Mouse (Mus musculus): ENCODE data around the gene C1galt1. TPM values are rescaled to one million over a fixed set of nuclear protein-coding genes. Genes with fewer than 3 reads are reported as not detected.

The C1galt1 gene
- total and polyA plus RNA-seq, 3 experiments, result 7.0 to 22.2 (median 12.2) TPM

GRCm38 (mm10) chr6:7881595-7882128, 37.0 kb downstream of the C1galt1 start:
- no peak for DNase-seq (ENCODE audit: extremely low read depth)
- dilution Hi-C loops (cut with MboI; ENCODE audit: extremely low pct_ligation_motif_present, extremely low pct_unique_long_range_greater_than_20kb, low sequenced_read_pairs) (no loop called here), in situ Hi-C loops (cut with MboI; ENCODE audit: low pct_ligation_motif_present, low pct_unique_long_range_greater_than_20kb, low sequenced_read_pairs) (no loop called here)
- Histone ChIP-seq H3K4me1 (ENCODE audit: control insufficient read depth in 1 of 2, insufficient read depth in 2 of 2) (no peaks in the 10 kb centered on the region), H3K9ac (ENCODE audit: insufficient read depth, low read depth) (no peak overlapping the region), H3K4me3 (replicated peaks in 1 of 3; ENCODE audit: low read depth in 2 of 3, low read length in 2 of 3, poor library complexity in 1 of 3) (no peak overlapping the region), H3K27ac (ENCODE audit: insufficient read depth, low read depth) (no peak overlapping the region), H3K36me3 (replicated peaks in 1 of 2; ENCODE audit: control insufficient read depth in 1 of 2, insufficient read depth in 1 of 2, low read length in 1 of 2) (no peaks in the 10 kb centered on the region), H3K9me3 (replicated peaks; ENCODE audit: low read length) (no peaks in the 10 kb centered on the region), H3K27me3 (replicated peaks) (no peaks in the 10 kb centered on the region), H3K4me2 (ENCODE audit: insufficient read depth, low read depth, poor library complexity, severe bottlenecking) (no peak overlapping the region), H3K79me2 (replicated peaks; ENCODE audit: control insufficient read depth, extremely low read depth, insufficient read depth, poor library complexity, severe bottlenecking) (no peaks in the 10 kb centered on the region)
- no peak for TF ChIP-seq ETS1 (conservative IDR thresholded peaks at IDR 0.05; ENCODE audit: low read depth, low read length)
- no peak for TF ChIP-seq KAT2A (IDR thresholded peaks at IDR 0.05; ENCODE audit: insufficient replicate concordance, low read length)
- TF ChIP-seq IRF4 (IDR thresholded peaks at IDR 0.05; ENCODE audit: low read depth, low read length), result no peak
- TF ChIP-seq EP300 (IDR thresholded peaks at IDR 0.05; ENCODE audit: low read length), result no peak
- no peak for TF ChIP-seq MXI1 (IDR thresholded peaks at IDR 0.05; ENCODE audit: low read depth, low read length)
- no peak for TF ChIP-seq ELF1 (IDR thresholded peaks at IDR 0.05; ENCODE audit: low read depth, low read length)
- no peak for TF ChIP-seq SIN3A (IDR thresholded peaks at IDR 0.05; ENCODE audit: low read length)
- TF ChIP-seq MEF2A (IDR thresholded peaks at IDR 0.05; ENCODE audit: borderline replicate concordance, low read depth, low read length), result no peak
- TF ChIP-seq TBP (conservative IDR thresholded peaks at IDR 0.05; ENCODE audit: low read depth, low read length), result no peak
- TF ChIP-seq USF2 (conservative IDR thresholded peaks at IDR 0.05; ENCODE audit: low read depth, low read length), result no peak
- TF ChIP-seq ZNF384 (IDR thresholded peaks at IDR 0.05; ENCODE audit: low read depth, low read length), result no peak
- no peak for TF ChIP-seq ZKSCAN1 (IDR thresholded peaks at IDR 0.05; ENCODE audit: borderline replicate concordance, low read depth, low read length)
- TF ChIP-seq NRF1 (IDR thresholded peaks at IDR 0.05; ENCODE audit: low read depth, low read length), result no peak
- no peak for TF ChIP-seq MYC (IDR thresholded peaks at IDR 0.05; ENCODE audit: low read depth, low read length)
- TF ChIP-seq MAX (IDR thresholded peaks at IDR 0.05; ENCODE audit: low read length), result no peak
- no peak for TF ChIP-seq ZC3H11A (IDR thresholded peaks at IDR 0.05; ENCODE audit: low read depth, low read length)
- no peak for TF ChIP-seq POLR2AphosphoS2 (IDR thresholded peaks at IDR 0.05; ENCODE audit: low read depth, low read length)
- no peak for TF ChIP-seq CHD1 (IDR thresholded peaks at IDR 0.05; ENCODE audit: low read depth, low read length)
- TF ChIP-seq SMC3 (IDR thresholded peaks at IDR 0.05; ENCODE audit: low read depth, low read length), result no peak

DNA sequence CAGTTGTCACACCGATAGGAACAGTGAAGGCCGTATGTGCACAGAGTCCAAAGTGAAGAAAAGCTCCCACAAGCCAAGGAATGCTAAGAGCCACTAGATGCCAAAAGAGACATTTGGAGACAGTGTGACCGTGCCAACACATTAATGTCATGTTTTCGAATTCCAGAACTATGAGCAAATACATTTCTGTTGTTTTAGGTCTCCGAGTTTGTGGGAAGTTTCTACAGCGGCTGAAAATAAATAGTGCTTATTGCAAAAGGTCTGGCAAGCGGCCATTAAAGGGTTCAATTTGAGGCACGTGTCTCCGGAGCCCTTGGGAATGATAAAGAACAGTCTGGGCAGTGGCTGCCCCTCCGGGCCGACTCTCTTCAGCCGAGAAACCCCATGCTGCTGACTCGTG, 37.9 kb downstream of the C1galt1 start:
- dilution Hi-C loops (cut with MboI; ENCODE audit: extremely low pct_ligation_motif_present, extremely low pct_unique_long_range_greater_than_20kb, low sequenced_read_pairs) (no loop called here), in situ Hi-C loops (cut with MboI; ENCODE audit: low pct_ligation_motif_present, low pct_unique_long_range_greater_than_20kb, low sequenced_read_pairs) (no loop called here)
- Histone ChIP-seq H3K27me3 (replicated peaks) (no peaks in the 10 kb centered on the region), H3K27ac (ENCODE audit: insufficient read depth, low read depth) (no peak overlapping the region), H3K36me3 (replicated peaks in 1 of 2; ENCODE audit: control insufficient read depth in 1 of 2, insufficient read depth in 1 of 2, low read length in 1 of 2) (no peaks in the 10 kb centered on the region), H3K4me1 (ENCODE audit: control insufficient read depth in 1 of 2, insufficient read depth in 2 of 2) (no peaks in the 10 kb centered on the region), H3K4me2 (ENCODE audit: insufficient read depth, low read depth, poor library complexity, severe bottlenecking) (no peak overlapping the region), H3K9ac (ENCODE audit: insufficient read depth, low read depth) (no peak overlapping the region), H3K4me3 (replicated peaks in 1 of 3; ENCODE audit: low read depth in 2 of 3, low read length in 2 of 3, poor library complexity in 1 of 3) (no peak overlapping the region), H3K79me2 (replicated peaks; ENCODE audit: control insufficient read depth, extremely low read depth, insufficient read depth, poor library complexity, severe bottlenecking) (no peaks in the 10 kb centered on the region), H3K9me3 (replicated peaks; ENCODE audit: low read length) (no peaks in the 10 kb centered on the region)
- DNase-seq (ENCODE audit: extremely low read depth), result no peak
- no peak for TF ChIP-seq ZMIZ1 (IDR thresholded peaks at IDR 0.05; ENCODE audit: low read depth, low read length)
- no peak for TF ChIP-seq MAX (IDR thresholded peaks at IDR 0.05; ENCODE audit: low read length)
- TF ChIP-seq MAFK (IDR thresholded peaks at IDR 0.05; ENCODE audit: insufficient replicate concordance, low read length), result no peak
- no peak for TF ChIP-seq GABPA (IDR thresholded peaks at IDR 0.05; ENCODE audit: insufficient replicate concordance, low read depth, low read length)
- TF ChIP-seq MYC (IDR thresholded peaks at IDR 0.05; ENCODE audit: low read depth, low read length), result no peak
- no peak for TF ChIP-seq POLR2AphosphoS2 (IDR thresholded peaks at IDR 0.05; ENCODE audit: low read depth, low read length)
- TF ChIP-seq IRF4 (IDR thresholded peaks at IDR 0.05; ENCODE audit: low read depth, low read length), result no peak
- TF ChIP-seq JUND (conservative IDR thresholded peaks at IDR 0.05; ENCODE audit: low read depth, low read length), result no peak
